Mouse (Mus musculus): ENCODE measurements around the gene Srp54c.

Gene Srp54c

GRCm38 (mm10) chr12:55311841-55312240, 81.9 kb downstream of the Srp54c start:
- no peak for DNase-seq (ENCODE audit: low spot score in 2 of 2)

Measured in thymus, postnatal 10 days (tissue).